Mouse (Mus musculus): ENCODE measurements at regions not wholly inside any gene's neighbourhood (a gene's known extent, or its start where the extent isn't known, plus 50 kb on each side); places are given as distances from the start of the nearest gene placed in this dataset.
A peak's percentile ranks its signal among the peaks of the same experiment; 100 is the strongest.

- no peak overlapping the region for H3K4me3 ChIP-seq (ENCODE audit: insufficient read depth in 1 of 2, low read depth in 1 of 2, low read length in 2 of 2, poor library complexity in 1 of 2, severe bottlenecking in 1 of 2)
- H3K4me1 ChIP-seq (ENCODE audit: control insufficient read depth in 2 of 2, insufficient read depth in 2 of 2, low read length in 2 of 2, poor library complexity in 1 of 2): peaks cover 0 to 6% of the 10 kb centered on the region in 2 experiments; a peak in 1 of 4 replicates
- in situ Hi-C loops (cut with MboI; ENCODE audit: low sequenced_read_pairs in 2 of 2, unreplicated experiment in 2 of 2): no loop called here
- TF ChIP-seq HCFC1 (IDR thresholded peaks at IDR 0.05; ENCODE audit: borderline replicate concordance, insufficient read depth, low read length): no peak
- TF ChIP-seq ZC3H11A (IDR thresholded peaks at IDR 0.05; ENCODE audit: borderline replicate concordance, low read depth, low read length): no peak
- no peak for TF ChIP-seq CHD2 (IDR thresholded peaks at IDR 0.05; ENCODE audit: low read depth, low read length)
- no peak for TF ChIP-seq ZNF384 (IDR thresholded peaks at IDR 0.05; ENCODE audit: low read depth, low read length)
- no peak for TF ChIP-seq MAFK (IDR thresholded peaks at IDR 0.05; ENCODE audit: insufficient read depth, low read depth, low read length)
- no peaks in the 10 kb centered on the region for H3K9me3 ChIP-seq (ENCODE audit: control insufficient read depth, insufficient read depth, low read depth, low read length)
- H3K9ac ChIP-seq (ENCODE audit: insufficient read depth, low read depth, low read length, poor library complexity, severe bottlenecking): no peak overlapping the region
- H3K27ac ChIP-seq (ENCODE audit: insufficient read depth, low read depth, low read length, poor library complexity, severe bottlenecking): no peak overlapping the region
- H3K36me3 ChIP-seq (ENCODE audit: control insufficient read depth, insufficient read depth, low read length, poor library complexity, severe bottlenecking): no peaks in the 10 kb centered on the region
- no peak for DNase-seq (ENCODE audit: low read depth, low spot score)
These were observed 58.8 kb upstream of the Fut8 start for GRCm38 (mm10) chr12:77179138-77179537.

GRCm38 (mm10) chr12:77177811-77178578 is 59.9 kb upstream of the Fut8 start:
- in situ Hi-C loops (cut with MboI; ENCODE audit: low sequenced_read_pairs in 2 of 2, unreplicated experiment in 2 of 2): no loop called here
- H3K9ac ChIP-seq (ENCODE audit: insufficient read depth, low read depth, low read length, poor library complexity, severe bottlenecking): peak overlapping the region; percentile 33; the same call in 1 of the 2 replicates
- no peak overlapping the region; the same call in 1 of the 2 replicates for H3K27ac ChIP-seq (ENCODE audit: insufficient read depth, low read depth, low read length, poor library complexity, severe bottlenecking)
- TF ChIP-seq ZNF384 (IDR thresholded peaks at IDR 0.05; ENCODE audit: low read depth, low read length) (0 out of 2 replicates have a peak, but pooled peaks have one; percentile 4), CHD2 (IDR thresholded peaks at IDR 0.05; ENCODE audit: low read depth, low read length) (no peak)
- H3K4me3 ChIP-seq (ENCODE audit: insufficient read depth in 1 of 2, low read depth in 1 of 2, low read length in 2 of 2, poor library complexity in 1 of 2, severe bottlenecking in 1 of 2): peak overlapping the region; percentile 16 to 22; a peak in 2 of 4 replicates
- H3K9me3 ChIP-seq (ENCODE audit: control insufficient read depth, insufficient read depth, low read depth, low read length): no peaks in the 10 kb centered on the region
- no peaks in the 10 kb centered on the region for H3K36me3 ChIP-seq (ENCODE audit: control insufficient read depth, insufficient read depth, low read length, poor library complexity, severe bottlenecking)
- H3K4me1 ChIP-seq (ENCODE audit: control insufficient read depth in 2 of 2, insufficient read depth in 2 of 2, low read length in 2 of 2, poor library complexity in 1 of 2): peaks cover 0 to 6% of the 10 kb centered on the region in 2 experiments; a peak in 1 of 4 replicates
- no peak for DNase-seq (ENCODE audit: low read depth, low spot score)

GRCm38 (mm10) chr12:77177303-77177702 is 60.6 kb upstream of the Fut8 start:
- no peaks in the 10 kb centered on the region for H3K36me3 ChIP-seq (ENCODE audit: control insufficient read depth, insufficient read depth, low read length, poor library complexity, severe bottlenecking)
- peaks cover 0 to 6% of the 10 kb centered on the region in 2 experiments; a peak in 1 of 4 replicates for H3K4me1 ChIP-seq (ENCODE audit: control insufficient read depth in 2 of 2, insufficient read depth in 2 of 2, low read length in 2 of 2, poor library complexity in 1 of 2)
- no peak for TF ChIP-seq HCFC1 (IDR thresholded peaks at IDR 0.05; ENCODE audit: borderline replicate concordance, insufficient read depth, low read length)
- TF ChIP-seq ZC3H11A (IDR thresholded peaks at IDR 0.05; ENCODE audit: borderline replicate concordance, low read depth, low read length): no peak
- no peak for TF ChIP-seq MAFK (IDR thresholded peaks at IDR 0.05; ENCODE audit: insufficient read depth, low read depth, low read length)
- 0 out of 2 replicates have a peak, but pooled peaks have one; percentile 45 for TF ChIP-seq ZNF384 (IDR thresholded peaks at IDR 0.05; ENCODE audit: low read depth, low read length)
- no peak for TF ChIP-seq CHD2 (IDR thresholded peaks at IDR 0.05; ENCODE audit: low read depth, low read length)
- H3K9me3 ChIP-seq (ENCODE audit: control insufficient read depth, insufficient read depth, low read depth, low read length): no peaks in the 10 kb centered on the region
- H3K9ac ChIP-seq (ENCODE audit: insufficient read depth, low read depth, low read length, poor library complexity, severe bottlenecking): no peak overlapping the region
- in situ Hi-C loops (cut with MboI; ENCODE audit: low sequenced_read_pairs in 2 of 2, unreplicated experiment in 2 of 2): no loop called here
- H3K4me3 ChIP-seq (ENCODE audit: insufficient read depth in 1 of 2, low read depth in 1 of 2, low read length in 2 of 2, poor library complexity in 1 of 2, severe bottlenecking in 1 of 2): no peak overlapping the region
- no peak overlapping the region for H3K27ac ChIP-seq (ENCODE audit: insufficient read depth, low read depth, low read length, poor library complexity, severe bottlenecking)
- no peak for DNase-seq (ENCODE audit: low read depth, low spot score)

DNA sequence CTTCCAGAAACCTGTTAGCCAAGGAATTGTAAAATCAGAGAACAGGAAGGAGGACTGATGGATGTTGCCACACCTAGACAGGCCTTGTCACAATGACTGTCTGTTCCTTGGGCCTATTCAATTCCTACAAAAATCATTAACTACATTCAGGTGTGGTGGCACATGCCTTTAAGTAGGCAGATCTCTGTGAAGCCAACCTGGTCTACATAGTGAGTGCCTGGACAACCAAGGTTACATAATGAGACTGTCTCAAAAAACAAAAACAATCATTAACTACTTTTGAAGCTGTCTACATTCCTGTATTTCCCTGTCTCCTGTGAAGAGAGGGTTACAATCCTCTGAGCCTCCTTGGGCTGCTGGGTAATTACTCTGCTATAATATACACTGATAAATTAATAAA is 63.9 kb upstream of the Fut8 start:
- TF ChIP-seq ZNF384 (IDR thresholded peaks at IDR 0.05; ENCODE audit: low read depth, low read length) (no peak), CHD2 (IDR thresholded peaks at IDR 0.05; ENCODE audit: low read depth, low read length) (no peak), HCFC1 (IDR thresholded peaks at IDR 0.05; ENCODE audit: borderline replicate concordance, insufficient read depth, low read length) (no peak), ZC3H11A (IDR thresholded peaks at IDR 0.05; ENCODE audit: borderline replicate concordance, low read depth, low read length) (no peak), MAFK (IDR thresholded peaks at IDR 0.05; ENCODE audit: insufficient read depth, low read depth, low read length) (no peak)
- no peak for DNase-seq (ENCODE audit: low read depth, low spot score)
- H3K9ac ChIP-seq (ENCODE audit: insufficient read depth, low read depth, low read length, poor library complexity, severe bottlenecking): no peak overlapping the region
- no peaks in the 10 kb centered on the region for H3K36me3 ChIP-seq (ENCODE audit: control insufficient read depth, insufficient read depth, low read length, poor library complexity, severe bottlenecking)
- in situ Hi-C loops (cut with MboI; ENCODE audit: low sequenced_read_pairs in 2 of 2, unreplicated experiment in 2 of 2): no loop called here
- no peak overlapping the region for H3K4me3 ChIP-seq (ENCODE audit: insufficient read depth in 1 of 2, low read depth in 1 of 2, low read length in 2 of 2, poor library complexity in 1 of 2, severe bottlenecking in 1 of 2)
- no peaks in the 10 kb centered on the region for H3K9me3 ChIP-seq (ENCODE audit: control insufficient read depth, insufficient read depth, low read depth, low read length)
- H3K4me1 ChIP-seq (ENCODE audit: control insufficient read depth in 2 of 2, insufficient read depth in 2 of 2, low read length in 2 of 2, poor library complexity in 1 of 2): peaks cover 0 to 6% of the 10 kb centered on the region in 2 experiments; a peak in 1 of 4 replicates
- H3K27ac ChIP-seq (ENCODE audit: insufficient read depth, low read depth, low read length, poor library complexity, severe bottlenecking): no peak overlapping the region
